ENCODE assay signal across 8 mouse cellular contexts in genomic region chr10:61068436-61069192, GRCm38 (mm10). TPM values are rescaled to one million over a fixed set of nuclear protein-coding genes. Genes with fewer than 3 reads are reported as not detected.
DNase-seq lines count a peak whose midpoint lies in the region; ATAC-seq and TF ChIP-seq lines count a peak whose summit lies in the region.

No protein-coding gene starts in this region.

- H3K4me3 ChIP-seq in forebrain, embryonic 12.5 days (replicated peaks): no peak overlapping the region
- no peak overlapping the region for H3K4me3 ChIP-seq in lung, postnatal 0 days (ENCODE audit: low read depth, low read length)

- no peak overlapping the region for H3K27ac ChIP-seq in forebrain, embryonic 12.5 days
- H3K27ac ChIP-seq in lung, postnatal 0 days (ENCODE audit: low read length): no peak overlapping the region

- H3K36me3 ChIP-seq in forebrain, embryonic 12.5 days (replicated peaks): no peaks in the 10 kb centered on the region
- H3K36me3 ChIP-seq in lung, postnatal 0 days (ENCODE audit: insufficient read depth, low read length): no peaks in the 10 kb centered on the region

- peak; percentile 36; the same call in 1 of the 2 replicates for ATAC-seq in forebrain, embryonic 12.5 days (ENCODE audit: low FRiP score)
- peak; percentile 50 to 57; a peak in 3 of 4 replicates for ATAC-seq in hematopoietic stem cell, adult 5-6 weeks (replicated peaks in 1 of 2; ENCODE audit: insufficient read depth in 1 of 2, low FRiP score in 2 of 2, low TSS enrichment in 1 of 2, low read depth in 1 of 2, poor library complexity in 2 of 2, severe bottlenecking in 2 of 2)
- ATAC-seq in lung, postnatal 0 days: peak; percentile 49

- no peak overlapping the region for H3K9ac ChIP-seq in forebrain, embryonic 12.5 days
- no peak overlapping the region for H3K9ac ChIP-seq in lung, postnatal 0 days (replicated peaks; ENCODE audit: low read depth)

- no peak for TF ChIP-seq EP300 in lung, postnatal 0 days (IDR thresholded peaks at IDR 0.05)

- peak; percentile 56 for DNase-seq in Muller cell, postnatal 12 days (ENCODE audit: inconsistent ontology term)
- DNase-seq in c-Kit-positive CD71-positive TER-119-positive erythroid progenitor cells, embryonic 14.5 days (ENCODE audit: low spot score): peak; percentile 56
- peak; percentile 56 for DNase-seq in layer of hippocampus, adult 9-11 months
- DNase-seq in lung, postnatal 0 days (ENCODE audit: low spot score): peak; percentile 71
- peak; percentile 92 for DNase-seq in retina, embryonic 14.5 days (ENCODE audit: low spot score)
- no peak for DNase-seq in urinary bladder, postnatal 4 days (ENCODE audit: low spot score in 2 of 2)

- WGBS in forebrain, embryonic 12.5 days: 1% methylated on average over 8 of the region's 8 CpGs
- WGBS in lung, postnatal 0 days: 13% methylated on average over 8 of the region's 8 CpGs

- TF ChIP-seq CTCF in lung, postnatal 0 days (IDR thresholded peaks at IDR 0.05): peak; percentile 91

- H3K27me3 ChIP-seq in forebrain, embryonic 12.5 days: peaks cover 15% of the 10 kb centered on the region
- no peaks in the 10 kb centered on the region for H3K27me3 ChIP-seq in lung, postnatal 0 days (replicated peaks; ENCODE audit: insufficient read depth, low read length)

- peak overlapping the region; percentile 31 for H3K4me2 ChIP-seq in forebrain, embryonic 12.5 days
- peak overlapping the region; percentile 25; the same call in 1 of the 2 replicates for H3K4me2 ChIP-seq in lung, postnatal 0 days (replicated peaks; ENCODE audit: low read depth, low read length)

- no peaks in the 10 kb centered on the region for H3K9me3 ChIP-seq in forebrain, embryonic 12.5 days
- no peaks in the 10 kb centered on the region for H3K9me3 ChIP-seq in lung, postnatal 0 days (ENCODE audit: low read length)

- H3K4me1 ChIP-seq in forebrain, embryonic 12.5 days: peaks cover 27% of the 10 kb centered on the region
- H3K4me1 ChIP-seq in lung, postnatal 0 days (ENCODE audit: insufficient read depth, low read depth, low read length): no peaks in the 10 kb centered on the region

RNA-seq across cellular contexts. Expression of gene Pcbd1, which starts 20.5 kb away (rescaled TPM):
- polyA plus RNA-seq in forebrain, embryonic 12.5 days (2016; fragmentation: Nextera tagmentation; extraction: Ambion mirVana): 16.7 and 18.2 TPM in 2 replicates
- 8.8 and 14.5 TPM in 2 replicates for total RNA-seq in hematopoietic stem cell, adult 5-6 weeks (2017)
- 31.7 and 32.3 TPM in 2 replicates for polyA plus RNA-seq in lung, postnatal 0 days (2015; fragmentation: Nextera tagmentation; extraction: Ambion mirVana)

Comparison
In these comparisons a context has a peak if more than half of its experiments do, and no peak if none do; other contexts are left out.
1. DNase-seq: peak in Muller cell, postnatal 12 days (single experiment), c-Kit-positive CD71-positive TER-119-positive erythroid progenitor cells, embryonic 14.5 days (single experiment), layer of hippocampus, adult 9-11 months (single experiment), lung, postnatal 0 days (single experiment) and retina, embryonic 14.5 days (single experiment); none in urinary bladder, postnatal 4 days (0 of 2).
2. Peak in every context shown above with its lines, with median percentiles within 50 percentile points of each other: ATAC-seq.